Mouse (Mus musculus): ENCODE results near the gene Lhfp.

DNA sequence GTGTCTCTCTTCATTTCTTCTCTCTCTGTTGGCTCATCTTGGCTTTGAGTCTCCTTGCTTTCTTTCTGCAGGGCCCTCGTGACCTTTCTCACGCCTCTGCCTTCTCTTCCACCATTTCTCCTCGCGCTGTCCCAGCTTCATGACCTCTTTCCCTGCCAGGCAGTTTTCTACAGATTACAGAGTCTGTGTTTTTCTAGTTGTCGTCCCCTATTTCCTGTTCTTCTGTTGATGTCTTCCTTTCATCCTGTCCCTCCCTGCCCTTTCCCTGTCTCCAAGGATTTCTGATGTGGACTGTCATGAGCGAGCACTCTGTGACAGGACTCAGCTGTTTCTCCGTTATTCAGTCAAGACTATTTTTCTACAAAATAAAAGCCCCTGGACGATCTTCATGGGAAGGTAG, 124.7 kb downstream of the Lhfp start:
- TF ChIP-seq CTCF (IDR thresholded peaks at IDR 0.05; ENCODE audit: low read depth) (no peak), EP300 (IDR thresholded peaks at IDR 0.05; ENCODE audit: low read depth) (no peak)
